Mouse (Mus musculus) spleen, adult 12 weeks (tissue): ENCODE measurements around the gene Ccdc126.
A peak's percentile ranks its signal among the peaks of the same experiment; 100 is the strongest.

Experiments
- DNase-seq: peaks from one replicate; pipeline ENCODE4 v3.0.0; 2022; ENCODE audit warnings: low spot score

The Ccdc126 gene

DNA sequence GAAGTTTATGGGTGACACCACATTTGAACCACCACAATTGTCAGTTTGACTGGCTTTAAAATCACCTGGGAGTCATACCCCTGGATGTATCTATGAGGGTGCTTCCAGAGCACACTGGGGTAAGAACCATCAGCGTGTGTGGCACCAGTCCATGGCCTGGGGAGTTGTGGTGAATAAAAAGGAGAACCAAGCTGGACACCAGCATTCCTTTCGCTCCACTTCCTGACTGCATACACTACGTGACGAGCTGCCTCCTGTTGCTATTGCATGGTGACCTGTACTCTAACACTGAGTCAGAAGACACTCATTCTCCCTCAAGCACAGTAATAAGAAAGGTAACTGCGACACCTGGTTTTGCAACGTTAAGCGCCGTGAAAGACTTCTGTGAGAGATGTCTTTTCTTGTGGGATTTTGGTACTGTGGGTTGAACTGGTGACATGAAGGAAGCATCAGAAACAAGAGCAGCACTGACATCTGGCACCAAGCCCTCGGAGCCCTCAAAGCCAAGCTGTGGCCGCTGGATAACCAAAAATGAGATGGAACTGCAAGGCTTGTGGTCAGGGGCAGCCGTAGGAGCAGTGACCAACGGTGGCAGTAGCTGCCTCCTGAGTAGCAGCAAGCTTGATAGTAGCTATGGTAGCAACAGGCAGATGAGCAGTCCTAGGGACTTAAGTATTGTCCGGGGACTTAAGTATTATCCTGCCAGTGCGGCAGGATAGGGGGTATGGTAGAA is 24.8 kb downstream of the Ccdc126 start:
- no peak for DNase-seq

DNA sequence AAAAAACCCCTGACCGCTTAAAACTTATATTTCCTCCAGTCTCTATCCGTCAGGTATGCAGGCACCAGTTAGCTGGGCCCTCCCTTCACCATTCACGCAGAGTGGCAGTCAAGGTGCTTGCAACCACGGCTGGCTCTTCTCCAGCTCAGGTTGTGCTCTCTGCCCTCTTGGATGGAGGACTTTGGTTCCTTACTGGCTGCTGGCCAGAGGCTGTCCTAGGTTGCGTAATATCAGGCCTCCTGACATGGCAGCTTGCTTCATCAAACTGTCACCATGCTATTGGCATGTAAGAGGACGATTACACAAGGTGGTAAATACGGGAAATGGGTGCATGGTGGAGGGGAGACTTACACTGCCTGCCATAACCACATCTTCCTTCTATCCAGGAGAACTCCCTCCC is 30.8 kb downstream of the Ccdc126 start:
- DNase-seq = no peak

DNA sequence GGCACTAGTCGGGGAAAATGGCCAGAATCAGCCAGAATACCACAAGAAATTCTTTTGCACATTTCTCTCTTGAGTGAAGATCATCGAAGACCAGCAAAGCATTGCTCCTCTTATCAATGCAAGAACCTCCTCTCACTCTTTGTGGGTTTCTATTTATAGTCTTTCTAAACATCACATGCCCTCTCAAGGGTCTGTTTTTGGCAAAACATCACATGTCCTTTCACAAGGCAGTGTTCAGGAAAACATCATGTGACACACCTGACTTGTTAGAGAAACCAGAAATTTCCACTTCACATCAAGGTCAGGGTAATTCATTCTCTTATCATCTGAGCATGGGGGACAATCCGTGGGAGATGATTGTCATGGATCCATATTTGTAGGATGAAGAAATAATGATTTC is 35.5 kb downstream of the Ccdc126 start:
- no peak for DNase-seq

DNA sequence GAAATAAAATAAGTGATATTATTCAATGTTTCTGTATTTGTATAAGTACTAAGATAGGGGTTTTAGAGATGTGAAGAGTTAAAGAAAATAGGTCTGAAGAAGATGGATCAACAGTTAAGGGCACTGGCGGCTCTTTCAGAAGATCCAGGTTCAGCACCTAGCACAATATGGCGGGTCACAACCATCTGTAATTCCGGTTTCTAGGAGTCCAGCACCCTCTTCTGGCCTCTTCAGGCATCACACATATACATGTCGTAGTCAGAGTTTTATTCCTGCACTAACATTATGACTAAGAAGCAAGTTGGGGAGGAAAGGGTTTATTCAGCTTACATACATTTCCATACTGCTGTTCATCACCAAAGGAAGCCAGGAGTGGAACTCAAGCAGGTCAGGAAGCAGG is 36.1 kb downstream of the Ccdc126 start:
- no peak for DNase-seq

DNA sequence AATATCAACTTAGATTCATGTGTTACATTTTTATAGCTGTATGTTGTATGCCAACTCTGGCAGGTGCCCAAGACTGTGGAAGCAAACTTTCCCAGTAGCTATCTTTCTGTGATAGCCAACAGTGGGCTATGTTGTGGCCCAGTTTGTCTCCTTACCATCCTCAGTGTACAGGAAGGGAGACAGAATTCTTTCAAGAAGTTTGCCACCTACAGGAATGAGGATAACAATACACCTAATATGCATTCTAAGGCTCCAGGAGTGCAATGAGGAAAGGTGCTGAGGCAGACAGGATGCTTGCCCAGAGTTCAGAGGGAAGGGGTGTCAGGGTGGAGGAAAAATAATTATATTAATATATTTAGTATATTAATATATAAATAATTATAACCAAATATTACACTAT is 41.3 kb downstream of the Ccdc126 start:
- DNase-seq = no peak

DNA sequence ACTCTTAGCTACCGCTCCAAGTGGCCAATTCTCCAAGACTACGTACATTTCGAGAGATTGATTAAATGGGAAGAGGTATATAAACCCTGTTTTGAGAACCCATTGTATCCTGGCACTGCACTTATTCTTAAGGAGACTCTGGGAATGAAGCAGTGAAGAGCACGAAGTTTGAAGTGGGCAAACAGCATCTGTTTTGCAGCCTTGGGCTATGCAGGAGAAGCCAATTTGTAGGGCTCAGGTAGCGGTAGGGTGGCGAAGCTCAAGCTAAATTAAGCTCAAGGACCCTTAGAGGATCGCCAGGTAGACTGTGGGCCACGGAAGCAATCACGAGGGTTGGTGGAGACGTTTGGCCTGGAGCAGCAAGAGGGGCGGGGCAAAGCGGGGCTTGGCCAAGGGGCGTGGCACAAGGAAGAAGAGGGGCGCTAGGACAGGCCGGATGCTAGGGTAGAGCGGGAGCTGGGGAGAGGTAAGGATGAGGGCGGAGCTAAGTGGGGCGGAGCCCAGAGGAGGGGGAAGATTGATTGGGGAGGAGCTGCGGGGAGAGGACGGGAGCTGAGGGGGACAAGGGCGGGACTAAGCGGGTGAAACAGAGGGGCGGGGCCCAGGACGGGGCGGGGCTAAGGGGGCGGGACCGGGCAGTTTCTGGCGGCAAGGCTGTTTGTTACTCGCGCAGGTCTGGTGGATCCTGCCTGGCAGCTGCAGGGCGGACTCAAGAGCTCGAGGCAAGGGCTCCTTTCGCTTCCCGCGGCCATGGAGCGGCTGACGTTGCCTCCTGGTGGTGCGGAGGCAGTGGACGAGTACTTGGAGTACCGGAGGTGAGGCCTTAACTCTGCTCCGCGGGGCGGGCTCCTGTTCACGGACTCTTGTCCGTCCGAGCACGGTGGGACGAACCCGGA is 48.3 kb downstream of the Ccdc126 start, which contains the start of gene Fam221a:
Fam221a (plus strand) TSS at position 581 of the 896 bp plus-strand sequence.
- peak; percentile 75 for DNase-seq

DNA sequence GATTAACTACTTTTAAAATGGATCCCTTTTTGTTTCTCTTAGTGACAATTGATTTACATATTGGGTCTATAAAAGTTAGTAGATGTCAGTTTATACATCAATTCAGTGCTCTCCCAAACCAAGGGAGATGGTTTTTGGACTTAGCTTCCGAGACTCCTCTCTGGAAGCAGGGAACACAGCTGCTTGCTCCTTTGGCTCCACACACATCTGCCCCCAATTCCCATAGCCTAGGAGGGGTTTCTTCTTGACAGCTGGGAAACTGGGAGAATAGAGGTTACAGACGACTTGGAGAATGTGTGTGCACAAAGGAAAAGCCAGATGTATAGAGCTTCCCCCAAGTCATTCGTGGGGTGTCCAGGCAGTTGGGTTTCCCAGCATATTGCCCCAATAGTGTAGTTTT is 49.1 kb downstream of the Ccdc126 start:
- DNase-seq = no peak

DNA sequence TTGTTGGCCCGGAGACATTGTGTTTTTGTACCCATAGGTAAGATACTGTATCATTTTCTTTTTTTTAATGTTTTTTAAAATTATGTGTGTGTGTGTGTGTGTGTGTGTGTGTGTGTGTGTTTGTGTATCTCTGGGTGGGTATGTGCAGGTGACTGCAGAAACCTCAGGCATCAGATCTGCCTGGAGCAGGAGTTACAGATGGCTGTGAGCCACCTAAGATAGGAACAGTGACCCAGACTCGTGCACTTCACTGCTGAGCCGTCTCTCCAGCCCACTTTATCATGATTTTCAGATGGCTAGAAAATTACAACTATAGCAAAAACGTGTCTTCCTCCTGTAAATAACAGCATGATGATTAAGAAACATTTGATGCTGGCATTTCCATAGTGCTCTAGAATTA is 53.6 kb downstream of the Ccdc126 start:
- DNase-seq = no peak

DNA sequence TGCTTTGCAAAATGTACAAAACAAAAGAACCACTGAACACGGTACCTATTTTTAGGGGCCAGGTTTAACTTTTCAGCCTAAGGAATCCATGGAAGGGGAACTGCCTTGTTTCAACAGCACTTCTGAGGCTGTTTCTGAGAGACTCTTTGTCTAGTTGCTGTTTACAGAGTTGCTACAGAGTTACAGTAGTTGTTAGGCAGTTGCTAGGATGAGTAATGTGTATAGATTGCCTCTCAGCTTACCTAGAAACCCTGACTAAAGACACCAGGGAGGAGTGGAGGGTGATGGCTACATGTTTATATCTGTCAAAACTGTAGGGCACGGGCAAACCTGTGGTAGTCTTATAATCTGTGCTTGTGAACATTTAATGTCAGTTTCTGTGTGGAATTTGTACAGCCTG is 54.9 kb downstream of the Ccdc126 start:
- no peak for DNase-seq

DNA sequence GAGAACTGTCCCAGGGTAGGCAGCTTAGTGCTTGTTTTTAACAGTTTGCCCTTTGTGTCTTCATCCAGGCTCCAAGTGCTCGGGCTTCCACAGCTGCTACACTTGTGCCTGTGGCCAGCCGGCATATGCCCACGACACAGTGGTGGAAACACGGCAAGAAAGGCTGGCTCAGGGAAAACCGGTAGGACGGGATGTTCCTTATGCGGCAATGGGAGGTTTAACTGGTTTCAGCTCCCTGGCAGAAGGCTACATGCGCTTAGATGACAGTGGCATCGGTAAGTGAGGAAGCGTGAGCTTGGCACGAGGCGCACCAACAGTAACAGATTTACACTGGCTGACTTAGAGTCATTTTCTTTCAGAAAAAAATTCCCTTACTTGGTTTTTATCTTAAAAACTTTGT is 59.3 kb downstream of the Ccdc126 start:
- no peak for DNase-seq
